40 mouse cellular contexts compared by ENCODE assay signal in the genomic region with DNA sequence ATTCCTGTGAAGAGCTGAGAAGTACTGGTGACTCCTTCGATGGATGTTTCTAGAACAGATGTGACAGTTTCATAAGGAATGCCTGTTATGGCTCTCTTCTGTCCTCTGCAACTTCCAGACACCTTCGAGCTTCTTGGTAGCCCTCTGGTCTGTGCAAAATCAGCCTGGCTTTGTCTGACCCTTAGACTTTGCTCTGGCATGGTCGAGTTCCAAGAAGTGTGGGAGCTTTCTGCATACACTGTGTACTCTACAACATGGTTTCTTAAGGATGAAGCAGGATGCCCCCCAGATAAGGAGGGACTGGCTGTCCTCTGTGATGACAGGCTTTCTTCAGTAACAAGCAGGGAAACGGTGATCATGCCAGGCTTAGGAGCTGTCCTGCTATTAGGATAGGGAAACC. TPM values are rescaled to one million over a fixed set of nuclear protein-coding genes. Genes with fewer than 3 reads are reported as not detected.
DNase-seq lines count a peak whose midpoint lies in the region; ATAC-seq and TF ChIP-seq lines count a peak whose summit lies in the region.
"Had no signal": no experiment of that assay in that cellular context is flagged by ENCODE, and none has a peak within 500 bp of the region (broad histone marks: within the 10 kb centered on the region; RNA-seq: fewer than 3 reads in every experiment).

No protein-coding gene starts in this region.

- intact Hi-C loops in gastrocnemius, adult 2 months (cut with DNase I), result no loop called here

- no peak overlapping the region for H3K4me3 ChIP-seq in gastrocnemius, adult 2 months
- H3K4me3 ChIP-seq in heart, postnatal 0 days (ENCODE audit: low read depth, low read length), result no peak overlapping the region
- H3K4me3 ChIP-seq in heart, embryonic 10.5 days, result no peak overlapping the region
- H3K4me3 ChIP-seq: embryonic facial prominence, embryonic 10.5 days; embryonic facial prominence, embryonic 15.5 days; forebrain, embryonic 13.5 days; hindbrain, embryonic 12.5 days; intestine, embryonic 15.5 days; midbrain, embryonic 10.5 days; midbrain, embryonic 15.5 days had no signal

- TF ChIP-seq CTCF in gastrocnemius, adult 2 months (IDR thresholded peaks at IDR 0.05), result no peak
- TF ChIP-seq CTCF in heart, postnatal 0 days (IDR thresholded peaks at IDR 0.05; ENCODE audit: low read depth), result no peak

- no peaks in the 10 kb centered on the region for H3K36me3 ChIP-seq in heart, postnatal 0 days (replicated peaks; ENCODE audit: control insufficient read depth, insufficient read depth, low read length)
- no peaks in the 10 kb centered on the region for H3K36me3 ChIP-seq in heart, embryonic 10.5 days
- H3K36me3 ChIP-seq: embryonic facial prominence, embryonic 10.5 days; embryonic facial prominence, embryonic 15.5 days; hindbrain, embryonic 12.5 days; intestine, embryonic 15.5 days; midbrain, embryonic 10.5 days; midbrain, embryonic 15.5 days had no signal

- H3K4me1 ChIP-seq in heart, postnatal 0 days (ENCODE audit: control insufficient read depth, insufficient read depth), result peaks cover 28% of the 10 kb centered on the region
- peaks cover 44% of the 10 kb centered on the region for H3K4me1 ChIP-seq in heart, embryonic 10.5 days

- no peaks in the 10 kb centered on the region for H3K9me3 ChIP-seq in heart, postnatal 0 days (replicated peaks; ENCODE audit: control insufficient read depth, low read length)
- no peaks in the 10 kb centered on the region for H3K9me3 ChIP-seq in heart, embryonic 10.5 days
- H3K9me3 ChIP-seq: embryonic facial prominence, embryonic 10.5 days; embryonic facial prominence, embryonic 15.5 days; forebrain, embryonic 13.5 days; hindbrain, embryonic 12.5 days; intestine, embryonic 15.5 days; midbrain, embryonic 10.5 days; midbrain, embryonic 15.5 days had no signal

- 47% methylated on average over 4 of the region's 4 CpGs for WGBS in heart, postnatal 0 days
- 60% methylated on average over 4 of the region's 4 CpGs for WGBS in heart, embryonic 10.5 days

- no peaks in the 10 kb centered on the region for H3K27me3 ChIP-seq in heart, postnatal 0 days (ENCODE audit: control insufficient read depth, insufficient read depth, low read length)
- H3K27me3 ChIP-seq in heart, embryonic 10.5 days (ENCODE audit: insufficient read depth, poor library complexity, severe bottlenecking), result peaks cover 38% of the 10 kb centered on the region
- H3K27me3 ChIP-seq: embryonic facial prominence, embryonic 15.5 days; forebrain, embryonic 13.5 days; hindbrain, embryonic 12.5 days; intestine, embryonic 15.5 days; midbrain, embryonic 15.5 days had no signal

- no peak overlapping the region for H3K4me2 ChIP-seq in heart, postnatal 0 days (ENCODE audit: low read depth, low read length)
- H3K4me2 ChIP-seq: embryonic facial prominence, embryonic 15.5 days; forebrain, embryonic 13.5 days; hindbrain, embryonic 12.5 days; intestine, embryonic 15.5 days; midbrain, embryonic 15.5 days had no signal

- no peak overlapping the region for H3K9ac ChIP-seq in heart, postnatal 0 days (replicated peaks; ENCODE audit: low read depth, low read length)
- H3K9ac ChIP-seq: embryonic facial prominence, embryonic 15.5 days; forebrain, embryonic 13.5 days; hindbrain, embryonic 12.5 days; intestine, embryonic 15.5 days; liver, embryonic 14.5 days; midbrain, embryonic 15.5 days had no signal

- ATAC-seq in heart, postnatal 0 days (ENCODE audit: insufficient read depth, low read depth), result no peak
- ATAC-seq in megakaryocyte progenitor cell, adult 5-6 weeks (replicated peaks; ENCODE audit: poor library complexity), result no peak
- ATAC-seq: activated CD4-positive, CD25-positive, alpha-beta regulatory T cell, adult 4 months; forebrain, embryonic 13.5 days; hindbrain, postnatal 0 days; intestine, embryonic 15.5 days; midbrain, embryonic 15.5 days had no signal

- no peak for DNase-seq in gastrocnemius, adult 2 months
- DNase-seq in gastrocnemius, postnatal 4 days (ENCODE audit: low spot score in 2 of 2), result no peak
- DNase-seq in heart, postnatal 0 days (ENCODE audit: low spot score), result no peak
- DNase-seq in heart, embryonic 10.5 days (ENCODE audit: low spot score), result no peak
- DNase-seq in kidney, adult 9 months, result peak; percentile 88
- DNase-seq in kidney, postnatal 10 days, result no peak
- peak; percentile 69 to 83 for DNase-seq in kidney, postnatal 25 days
- DNase-seq: adrenal gland, adult 2 months; adrenal gland, postnatal 36 days; cerebellum, adult 18-20 months; cerebellum, postnatal 14 days; gastrocnemius, postnatal 25 days; heart, postnatal 36 days; liver; right cerebral cortex, postnatal 25 days; spleen, adult 18-20 months; thymus, postnatal 14 days had no signal

- TF ChIP-seq EP300 in heart, postnatal 0 days (IDR thresholded peaks at IDR 0.05; ENCODE audit: low read depth), result no peak

- H3K27ac ChIP-seq in gastrocnemius, adult 2 months, result peak overlapping the region; percentile 80; the same call in 1 of the 2 replicates
- H3K27ac ChIP-seq in heart, postnatal 0 days (ENCODE audit: low read depth), result peak overlapping the region; percentile 8; the same call in 1 of the 2 replicates
- H3K27ac ChIP-seq in heart, embryonic 10.5 days, result no peak overlapping the region
- H3K27ac ChIP-seq: embryonic facial prominence, embryonic 10.5 days; embryonic facial prominence, embryonic 15.5 days; forebrain, embryonic 13.5 days; hindbrain, embryonic 12.5 days; hindbrain, postnatal 0 days; intestine, embryonic 15.5 days; liver, embryonic 14.5 days; midbrain, embryonic 10.5 days; midbrain, embryonic 15.5 days had no signal

RNA-seq across cellular contexts. Expression of gene Aqp1, which starts 8.1 kb away (rescaled TPM):
- total RNA-seq in gastrocnemius, adult 2 months (2021), result 100 to 1,000 TPM; 251 to 256 TPM
- 100 to 1,000 TPM; 108 to 109 TPM for total RNA-seq in gastrocnemius, postnatal 4 days (2021)
- 146 and 148 TPM in 2 replicates for total RNA-seq in heart, postnatal 0 days (2014; rRNA removed; ENCODE audit: low replicate concordance)
- 56.4 and 58.0 TPM in 2 replicates for polyA plus RNA-seq in heart, postnatal 0 days (2015; fragmentation: Nextera tagmentation; extraction: Ambion mirVana)
- polyA plus RNA-seq in heart, embryonic 10.5 days (2016; fragmentation: Nextera tagmentation; extraction: Ambion mirVana), result 5.1 and 8.3 TPM in 2 replicates
- 15.4 and 24.8 TPM in 2 replicates for total RNA-seq in megakaryocyte progenitor cell, adult 5-6 weeks (2015)
- 29.3 and 51.0 TPM in 2 replicates for total RNA-seq in megakaryocyte progenitor cell, adult 5-6 weeks (2017)
- total RNA-seq: CH12.LX had no signal

RNA-seq across cellular contexts. Expression of gene Ghrhr, which starts 47.9 kb away (rescaled TPM):
- total RNA-seq in gastrocnemius, adult 2 months (2021), result not detected
- total RNA-seq in gastrocnemius, postnatal 4 days (2021), result not detected
- total RNA-seq in heart, postnatal 0 days (2014; rRNA removed; ENCODE audit: low replicate concordance), result not detected in 2 replicates
- polyA plus RNA-seq in heart, postnatal 0 days (2015; fragmentation: Nextera tagmentation; extraction: Ambion mirVana), result not detected in 2 replicates
- not detected in 2 replicates for polyA plus RNA-seq in heart, embryonic 10.5 days (2016; fragmentation: Nextera tagmentation; extraction: Ambion mirVana)
- total RNA-seq in megakaryocyte progenitor cell, adult 5-6 weeks (2015), result not detected in 2 replicates
- total RNA-seq in megakaryocyte progenitor cell, adult 5-6 weeks (2017), result not detected in 2 replicates
- total RNA-seq: adrenal gland, adult 2 months; adrenal gland, postnatal 36 days; CH12.LX; ES-E14; gastrocnemius, postnatal 25 days; heart, postnatal 36 days; hindbrain, postnatal 0 days; layer of hippocampus, adult 18-20 months; layer of hippocampus, postnatal 10 days; left cerebral cortex, adult 18-20 months; left cerebral cortex, postnatal 14 days; neutrophil, adult 5-6 weeks had no signal
- polyA plus RNA-seq: activated CD4-positive, CD25-positive, alpha-beta regulatory T cell, adult 4 months; adrenal gland, adult 2 months; brain, embryonic 14.5 days; C2C12; embryonic facial prominence, embryonic 10.5 days; embryonic facial prominence, embryonic 15.5 days; forebrain, embryonic 13.5 days; hindbrain, embryonic 12.5 days; hindbrain, postnatal 0 days; limb, embryonic 11.5 days; midbrain, embryonic 10.5 days; midbrain, embryonic 15.5 days; neural tube, embryonic 11.5 days; urinary bladder, adult 2 months had no signal

Comparison
In these comparisons a context has a peak if more than half of its experiments do, and no peak if none do; other contexts are left out.
1. DNase-seq: peak in kidney, adult 9 months (single experiment) and kidney, postnatal 25 days (2 of 2); none in gastrocnemius, adult 2 months (single experiment), gastrocnemius, postnatal 4 days (0 of 2), heart, postnatal 0 days (single experiment), heart, embryonic 10.5 days (single experiment) and kidney, postnatal 10 days (single experiment).